Mouse (Mus musculus) forebrain, embryonic 14.5 days (tissue): ENCODE measurements around the gene Ces1c. TPM values are rescaled to one million over a fixed set of nuclear protein-coding genes. Genes with fewer than 3 reads are reported as not detected.

Experiments
- ATAC-seq: fragments of 200-750 bp; cut with Nextera tagmentation; 2 replicates; pipeline ENCODE4 v1.8.0; 2017; ENCODE audit warnings: mild to moderate bottlenecking, moderate library complexity
- DNase-seq: peaks from one replicate; pipeline ENCODE4 v3.0.0-alpha.2; 2015; ENCODE audit warnings: low spot score
- H3K27ac ChIP-seq: fragments of 300-500 bp; sonication (generic); 2 replicates; pipeline ENCODE4 v1.5.1; 2014; ENCODE audit warnings: low read depth, mild to moderate bottlenecking, control low read depth, low read length, moderate library complexity
- H3K27me3 ChIP-seq: fragments of 300-500 bp; sonication (generic); replicated peaks from 2 replicates; pipeline ENCODE4 v1.6.1; 2014; ENCODE audit warnings: low read length, control low read depth, mixed read lengths; ENCODE audit not compliant: control insufficient read depth, insufficient read depth
- H3K36me3 ChIP-seq: fragments of 300-500 bp; sonication (generic); 2 replicates; pipeline ENCODE4 v1.6.1; 2014; ENCODE audit warnings: low read length, control low read depth; ENCODE audit not compliant: control insufficient read depth, insufficient read depth
- H3K4me1 ChIP-seq: fragments of 300-500 bp; sonication (generic); 2 replicates; pipeline ENCODE4 v1.6.1; 2014; ENCODE audit warnings: antibody characterized with exemption, low read length, control low read depth; ENCODE audit not compliant: control insufficient read depth, insufficient read depth
- H3K4me2 ChIP-seq: fragments of 300-500 bp; sonication (generic); 2 replicates; pipeline ENCODE4 v1.6.1; 2014; ENCODE audit warnings: mild to moderate bottlenecking, control low read depth, low read length
- H3K4me3 ChIP-seq: fragments of 300-500 bp; sonication (generic); 2 replicates; pipeline ENCODE4 v1.5.1; 2014; ENCODE audit warnings: low read depth, low read length, control low read depth
- H3K9ac ChIP-seq: fragments of 300-500 bp; sonication (generic); 2 replicates; pipeline ENCODE4 v1.6.1; 2014; ENCODE audit warnings: mild to moderate bottlenecking, low read length, control low read depth, moderate library complexity
- H3K9me3 ChIP-seq: fragments of 300-500 bp; sonication (generic); replicated peaks from 2 replicates; pipeline ENCODE4 v1.6.1; 2016; ENCODE audit warnings: low read length, control low read depth, mixed read lengths; ENCODE audit not compliant: control insufficient read depth
- WGBS: fragments of 180-500 bp; shearing (Covaris S2); extraction: QIAGEN DNeasy Blood & Tissue Kit; methylation state at CpG from one replicate; pipeline ENCODE4 v1.1.7; 2014; 5-methylcytosine and 5-hydroxymethylcytosine counted together
- polyA plus RNA-seq: library from polyadenylated mRNA; unstranded; fragments of >200 nt; fragmentation: Nextera tagmentation; extraction: Ambion mirVana; gene quantifications from 2 replicates; pipeline ENCODE4 v1.2.1, GENCODE M21; 2014

The Ces1c gene
- polyA plus RNA-seq: not detected in 2 replicates

GRCm38 (mm10) chr8:93131233-93131980, at the start of gene Ces1c:
TSS of gene Ces1c (minus strand) at chr8:93131283.
- no peaks in the 10 kb centered on the region for H3K27me3 ChIP-seq
- 87% methylated on average over 3 of the region's 3 CpGs for WGBS
- H3K4me2 ChIP-seq: no peak within 1 kb of the TSS
- no peak within 1 kb of the TSS for H3K27ac ChIP-seq
- H3K36me3 ChIP-seq: no peaks in the 10 kb centered on the region
- no peak within 1 kb of the TSS for H3K9ac ChIP-seq
- H3K4me1 ChIP-seq: no peaks in the 10 kb centered on the region
- no peaks in the 10 kb centered on the region for H3K9me3 ChIP-seq
- no peak for DNase-seq
- no peak within 1 kb of the TSS for H3K4me3 ChIP-seq
- ATAC-seq: no peak

- H3K9me3 ChIP-seq: no peaks in the 10 kb centered on the region
- H3K27me3 ChIP-seq: no peaks in the 10 kb centered on the region
- WGBS: 87% methylated on average over 4 of the region's 4 CpGs
- H3K9ac ChIP-seq: no peak overlapping the region
- no peaks in the 10 kb centered on the region for H3K36me3 ChIP-seq
- DNase-seq: no peak
- H3K4me2 ChIP-seq: no peak overlapping the region
- no peak for ATAC-seq
- no peaks in the 10 kb centered on the region for H3K4me1 ChIP-seq
- no peak overlapping the region for H3K27ac ChIP-seq
- no peak overlapping the region for H3K4me3 ChIP-seq
Measured at GRCm38 (mm10) chr8:93180581-93181129, 49.6 kb upstream of the Ces1c start.

- H3K36me3 ChIP-seq: no peaks in the 10 kb centered on the region
- 45% methylated on average over 1 of the region's 1 CpGs for WGBS
Measured at GRCm38 (mm10) chr8:93176593-93176992, 45.5 kb upstream of the Ces1c start.

GRCm38 (mm10) chr8:93174554-93174953, 43.5 kb upstream of the Ces1c start:
- Histone ChIP-seq H3K36me3 (no peaks in the 10 kb centered on the region), H3K9me3 (no peaks in the 10 kb centered on the region), H3K4me3 (no peak overlapping the region), H3K4me2 (no peak overlapping the region), H3K4me1 (no peaks in the 10 kb centered on the region), H3K27ac (no peak overlapping the region), H3K9ac (no peak overlapping the region), H3K27me3 (no peaks in the 10 kb centered on the region)
- DNase-seq (no peak), ATAC-seq (no peak)
- 92% methylated on average over 2 of the region's 2 CpGs for WGBS

More at GRCm38 (mm10) chr8:93176593-93176992, 45.5 kb upstream of the Ces1c start:
- Histone ChIP-seq H3K4me1 (no peaks in the 10 kb centered on the region), H3K27me3 (no peaks in the 10 kb centered on the region), H3K9ac (no peak overlapping the region), H3K27ac (no peak overlapping the region), H3K4me3 (no peak overlapping the region), H3K9me3 (no peaks in the 10 kb centered on the region), H3K4me2 (no peak overlapping the region)
- DNase-seq (no peak), ATAC-seq (no peak)

- Histone ChIP-seq H3K4me2 (no peak overlapping the region), H3K27me3 (no peaks in the 10 kb centered on the region), H3K9me3 (no peaks in the 10 kb centered on the region), H3K36me3 (no peaks in the 10 kb centered on the region), H3K9ac (no peak overlapping the region), H3K27ac (no peak overlapping the region), H3K4me1 (no peaks in the 10 kb centered on the region), H3K4me3 (no peak overlapping the region)
- ATAC-seq: no peak
- WGBS: 76% methylated on average over 1 of the region's 1 CpGs
- DNase-seq: no peak
Measured at GRCm38 (mm10) chr8:93171846-93172590, 40.9 kb upstream of the Ces1c start.

GRCm38 (mm10) chr8:93163363-93163762, 32.3 kb upstream of the Ces1c start:
- H3K4me3 ChIP-seq: no peak overlapping the region
- 88% methylated on average over 1 of the region's 1 CpGs for WGBS
- no peak for ATAC-seq
- no peaks in the 10 kb centered on the region for H3K27me3 ChIP-seq
- no peaks in the 10 kb centered on the region for H3K4me1 ChIP-seq
- no peak overlapping the region for H3K4me2 ChIP-seq
- no peak overlapping the region for H3K9ac ChIP-seq
- H3K27ac ChIP-seq: no peak overlapping the region
- DNase-seq: no peak
- H3K9me3 ChIP-seq: no peaks in the 10 kb centered on the region
- no peaks in the 10 kb centered on the region for H3K36me3 ChIP-seq

- Histone ChIP-seq H3K4me2 (no peak overlapping the region), H3K27me3 (no peaks in the 10 kb centered on the region), H3K9ac (no peak overlapping the region), H3K9me3 (no peaks in the 10 kb centered on the region), H3K27ac (no peak overlapping the region), H3K36me3 (no peaks in the 10 kb centered on the region), H3K4me1 (no peaks in the 10 kb centered on the region), H3K4me3 (no peak overlapping the region)
- ATAC-seq: no peak
- 95% methylated on average over 1 of the region's 1 CpGs for WGBS
- no peak for DNase-seq
Measured at GRCm38 (mm10) chr8:93151401-93151800, 20.3 kb upstream of the Ces1c start.

- Histone ChIP-seq H3K4me1 (no peaks in the 10 kb centered on the region), H3K9ac (no peak overlapping the region), H3K27ac (no peak overlapping the region), H3K36me3 (no peaks in the 10 kb centered on the region), H3K27me3 (no peaks in the 10 kb centered on the region), H3K9me3 (no peaks in the 10 kb centered on the region), H3K4me2 (no peak overlapping the region), H3K4me3 (no peak overlapping the region)
- DNase-seq: no peak
- no peak for ATAC-seq
Measured at GRCm38 (mm10) chr8:93147331-93147730, 16.2 kb upstream of the Ces1c start.

GRCm38 (mm10) chr8:93140696-93141095, 9.6 kb upstream of the Ces1c start:
- WGBS: 56% methylated on average over 1 of the region's 1 CpGs
- H3K9ac ChIP-seq: no peak overlapping the region
- ATAC-seq (no peak), DNase-seq (peak; percentile 51)
- no peak overlapping the region for H3K4me2 ChIP-seq
- H3K4me3 ChIP-seq: no peak overlapping the region
- no peaks in the 10 kb centered on the region for H3K36me3 ChIP-seq
- no peaks in the 10 kb centered on the region for H3K4me1 ChIP-seq
- H3K27ac ChIP-seq: no peak overlapping the region
- no peaks in the 10 kb centered on the region for H3K9me3 ChIP-seq
- H3K27me3 ChIP-seq: no peaks in the 10 kb centered on the region
